Mouse (Mus musculus) large intestine, adult 2 months (tissue): ENCODE measurements at regions not wholly inside any gene's neighbourhood (a gene's known extent, or its start where the extent isn't known, plus 50 kb on each side); places are given as distances from the start of the nearest gene placed in this dataset.

Experiments used
- DNase-seq: peaks from one replicate; pipeline ENCODE4 v3.0.0-alpha.2; 2012; ENCODE audit warnings: low read depth, low spot score
- WGBS: fragments of 180-500 bp; shearing (Covaris S2); methylation state at CpG from one replicate; pipeline ENCODE4 v1.1.7; 2018; 5-methylcytosine and 5-hydroxymethylcytosine counted together

DNA sequence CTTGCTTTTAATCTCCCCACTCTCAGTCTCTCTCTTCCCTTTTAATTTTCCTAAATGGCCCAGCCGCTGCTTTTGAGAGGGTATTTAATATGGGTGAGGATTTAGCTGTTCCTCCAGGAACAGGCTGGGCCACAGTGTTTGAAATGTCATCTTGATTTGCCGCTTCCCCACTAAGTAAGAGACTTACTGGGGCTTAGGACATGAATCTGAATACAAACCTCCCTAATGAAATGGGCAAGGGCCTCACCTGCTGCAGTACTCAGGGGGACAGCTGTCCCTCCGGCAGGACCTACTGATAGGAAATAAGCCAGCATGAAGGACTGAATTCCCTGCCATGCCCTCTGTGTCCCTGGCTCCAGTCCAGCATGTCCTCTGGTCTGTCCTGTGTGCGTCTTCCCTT lies 50.6 kb upstream of the Prr23a1 start:
- 78% methylated on average over 4 of the region's 4 CpGs for whole genome bisulfite sequencing

DNA sequence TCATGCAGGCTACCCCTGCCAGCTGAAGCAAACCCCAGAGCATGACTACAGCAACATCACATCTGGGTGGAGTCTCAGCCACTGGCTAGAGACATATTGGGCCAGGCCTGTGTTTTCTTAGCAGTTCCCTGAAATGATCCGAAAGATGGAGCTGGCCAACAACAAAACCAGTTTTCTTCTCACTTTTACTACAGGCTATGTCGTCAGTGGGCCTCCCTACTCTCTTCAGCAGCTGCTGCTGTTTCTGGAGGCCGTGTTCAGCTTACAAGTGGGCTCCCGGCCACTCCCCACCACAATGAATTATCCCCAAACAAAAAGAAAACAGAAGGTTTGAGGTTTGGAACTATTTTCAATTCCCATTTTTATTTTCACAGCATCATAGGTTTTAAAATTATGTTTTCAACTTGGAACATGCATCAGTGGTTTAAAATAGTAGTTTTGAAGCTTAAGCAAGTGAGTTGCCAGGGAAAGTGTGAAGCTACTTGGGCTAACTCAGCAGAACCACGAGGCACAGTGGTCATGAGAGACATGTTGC lies 68.6 kb upstream of the Prr23a1 start:
- WGBS: 52% methylated on average over 5 of the region's 5 CpGs

More for the DNA sequence above, 50.6 kb upstream of the Prr23a1 start:
- DNase-seq: no peak

DNA sequence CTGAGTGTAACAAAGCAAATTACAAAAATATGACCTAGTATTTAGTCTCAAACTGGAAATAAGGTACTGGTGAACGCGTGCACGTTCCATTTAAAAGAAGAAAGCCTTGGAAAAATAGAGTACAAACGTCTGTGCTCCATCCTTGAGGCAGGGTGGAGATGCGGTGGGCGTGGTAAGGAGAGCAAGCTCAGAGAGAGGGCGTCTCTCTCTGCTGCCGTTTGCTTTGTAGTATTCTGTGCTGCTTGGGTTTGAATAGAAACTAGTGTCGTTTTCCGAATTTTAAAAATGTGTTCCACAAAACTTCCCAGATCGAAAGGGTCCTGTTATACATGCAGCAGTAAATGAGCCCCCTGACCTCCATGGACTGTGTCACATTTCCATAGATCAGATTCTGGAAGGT lies 69.1 kb upstream of the Prr23a1 start:
- whole genome bisulfite sequencing: 72% methylated on average over 11 of the region's 11 CpGs
- DNase-seq: no peak

More for the DNA sequence above, 68.6 kb upstream of the Prr23a1 start:
- DNase-seq: no peak

DNA sequence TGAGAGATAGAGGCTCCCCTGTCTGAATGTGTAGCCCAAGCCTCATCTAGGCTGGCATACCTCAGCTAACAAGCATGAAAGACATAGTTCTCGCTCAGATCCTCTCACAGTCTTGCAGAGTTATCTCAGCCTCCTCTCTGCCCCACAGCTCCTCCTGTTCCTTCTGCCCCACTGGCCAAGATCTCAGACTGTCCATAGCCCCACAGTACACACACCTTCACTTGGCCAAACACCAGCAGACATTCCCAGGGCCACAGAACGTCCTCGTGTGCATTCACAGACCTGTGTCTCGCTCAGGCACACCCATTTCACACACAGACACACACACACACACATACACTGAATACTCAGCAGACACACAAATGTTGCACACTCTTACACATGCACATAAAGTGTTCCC lies 87.5 kb upstream of the Prr23a1 start:
- 56% methylated on average over 4 of the region's 4 CpGs for WGBS
- no peak for DNase-seq

DNA sequence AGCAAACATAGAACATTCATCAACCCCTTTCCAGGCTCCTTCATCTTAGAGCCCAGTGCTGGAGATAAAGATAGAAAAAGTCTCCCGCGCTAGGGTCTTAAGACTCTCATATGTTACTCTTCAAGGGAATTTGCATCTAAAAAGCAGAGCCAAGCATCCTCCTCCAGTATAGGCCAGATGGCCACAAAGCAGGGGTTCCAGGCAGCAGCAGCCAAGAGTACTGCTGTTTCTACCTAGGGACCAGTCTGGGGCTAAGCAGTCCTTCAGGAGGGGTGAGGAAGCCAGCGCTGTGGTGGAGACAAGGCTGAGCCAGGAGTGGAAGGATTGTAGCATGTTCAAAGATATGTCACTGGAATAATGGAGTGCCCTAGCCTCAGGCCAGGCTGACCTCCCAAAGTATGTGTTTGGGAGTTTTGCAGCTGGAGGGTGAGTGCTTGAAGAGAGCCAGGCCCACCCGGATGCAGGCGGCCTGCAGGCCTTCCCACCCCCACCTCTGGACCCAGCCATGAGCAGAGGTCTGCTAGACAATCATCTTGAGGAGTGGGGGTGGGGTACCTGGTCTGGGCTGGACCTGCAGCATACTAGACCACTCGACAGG lies 88.8 kb upstream of the Prr23a1 start:
- no peak for DNase-seq
- 68% methylated on average over 6 of the region's 6 CpGs for WGBS

DNA sequence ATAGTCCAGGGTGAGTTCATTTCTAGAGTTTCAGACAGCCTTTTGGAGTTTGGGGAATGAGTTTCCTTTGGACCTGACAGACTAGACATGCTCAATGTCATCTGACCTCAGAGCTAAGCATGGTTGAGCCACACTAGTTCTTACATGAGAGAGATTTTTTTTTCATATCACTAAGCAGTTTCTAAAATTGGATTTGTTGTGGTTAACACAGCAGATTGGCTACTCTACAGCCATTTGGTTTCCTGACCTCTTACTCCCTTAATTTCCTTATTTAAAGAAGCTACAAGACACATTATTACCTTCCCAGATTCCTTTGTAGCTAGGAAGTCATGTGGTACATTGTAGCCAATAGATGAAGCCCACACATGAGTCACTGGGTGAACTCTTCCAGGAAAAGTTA lies 98.5 kb upstream of the Prr23a1 start:
- no peak for DNase-seq

DNA sequence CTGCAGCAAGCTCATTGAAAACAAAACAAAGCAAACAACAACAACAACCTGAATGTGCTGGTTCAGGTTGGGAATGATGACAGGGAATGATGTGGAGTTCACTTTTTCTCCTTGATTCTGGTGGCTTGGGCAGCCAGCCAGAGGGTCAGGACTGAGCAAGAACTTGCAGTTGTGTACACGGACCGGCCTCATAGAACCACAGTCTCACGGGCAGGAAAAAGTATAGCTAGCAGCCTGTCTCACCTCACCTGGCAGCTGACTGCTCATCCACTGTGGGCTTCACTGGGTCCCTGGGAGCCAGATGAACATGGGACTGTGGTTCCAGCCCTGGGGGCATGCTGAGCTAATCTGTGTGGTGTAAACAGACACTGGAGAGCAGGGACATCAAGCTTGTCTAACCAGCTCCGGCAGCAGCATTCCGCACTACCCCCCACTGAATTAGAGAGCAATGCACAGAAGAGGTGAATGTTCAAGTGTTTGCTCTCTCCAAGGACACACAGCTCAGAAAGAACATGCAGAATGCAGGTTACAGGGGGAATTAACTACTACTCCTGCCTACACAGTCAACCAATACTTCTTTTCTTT lies 114.9 kb upstream of the Prr23a1 start:
- DNase-seq: no peak
- 29% methylated on average over 5 of the region's 5 CpGs for WGBS

DNA sequence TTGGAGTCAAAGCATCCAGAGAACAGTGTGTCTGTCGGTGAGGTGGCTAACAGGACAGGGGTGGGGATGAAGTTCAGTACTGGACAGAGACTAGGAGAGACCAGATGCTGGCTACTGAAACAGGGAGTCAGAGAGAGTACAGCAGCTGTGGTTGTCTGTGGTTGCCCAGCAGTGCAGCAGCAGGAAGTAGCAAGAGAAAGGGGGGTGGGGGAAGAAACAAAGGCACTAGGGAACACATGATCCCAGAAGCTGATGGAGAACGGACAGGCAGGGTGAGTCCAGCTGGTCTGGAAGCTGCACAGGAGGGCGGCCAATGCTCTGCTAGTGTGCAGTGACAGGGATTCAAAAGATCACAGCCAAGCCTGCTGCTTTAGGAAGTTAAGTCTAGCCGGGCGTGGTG lies 115.7 kb upstream of the Prr23a1 start:
- no peak for DNase-seq
- 36% methylated on average over 5 of the region's 5 CpGs for WGBS

DNA sequence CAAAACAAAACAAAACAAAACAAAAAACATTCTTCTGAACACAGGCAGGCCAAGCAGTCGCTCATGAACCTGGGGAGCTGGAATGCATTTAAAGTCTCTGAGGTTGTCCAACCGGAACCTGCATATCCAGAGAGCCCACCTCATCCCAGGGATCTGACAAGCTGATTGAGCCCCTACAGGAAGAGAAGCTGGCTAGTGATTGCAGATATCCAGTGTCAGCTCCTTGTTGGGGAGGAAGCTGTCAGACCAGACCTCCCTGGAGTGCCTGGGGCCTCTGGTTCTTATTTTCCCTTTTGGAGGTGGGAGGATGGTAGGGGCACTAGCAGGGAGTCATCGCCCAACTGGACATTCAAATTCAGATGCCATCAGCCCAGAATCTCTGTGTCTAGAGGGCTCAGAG lies 119.4 kb upstream of the Prr23a1 start:
- DNase-seq: no peak
- 71% methylated on average over 3 of the region's 3 CpGs for WGBS

DNA sequence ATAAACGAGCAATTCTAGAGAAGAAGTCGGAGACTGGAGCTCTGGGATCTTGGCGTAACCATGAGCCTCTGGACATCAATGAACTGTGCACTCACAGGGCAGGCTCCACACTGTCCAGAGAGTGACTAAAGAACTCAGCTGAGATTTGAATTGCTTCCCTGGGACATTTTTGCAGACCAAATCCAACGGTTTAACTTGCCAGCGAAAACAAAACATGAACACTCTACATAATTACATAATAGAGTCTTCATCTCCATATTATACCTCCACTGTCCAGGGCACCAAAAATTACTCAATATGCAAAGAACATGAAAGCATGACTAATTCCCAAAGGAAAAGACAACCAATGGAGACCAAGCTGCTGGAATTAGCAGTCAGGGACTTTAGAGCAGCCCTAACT lies 119.9 kb upstream of the Mrps22 start:
- WGBS: 81% methylated on average over 5 of the region's 5 CpGs
- DNase-seq: no peak

DNA sequence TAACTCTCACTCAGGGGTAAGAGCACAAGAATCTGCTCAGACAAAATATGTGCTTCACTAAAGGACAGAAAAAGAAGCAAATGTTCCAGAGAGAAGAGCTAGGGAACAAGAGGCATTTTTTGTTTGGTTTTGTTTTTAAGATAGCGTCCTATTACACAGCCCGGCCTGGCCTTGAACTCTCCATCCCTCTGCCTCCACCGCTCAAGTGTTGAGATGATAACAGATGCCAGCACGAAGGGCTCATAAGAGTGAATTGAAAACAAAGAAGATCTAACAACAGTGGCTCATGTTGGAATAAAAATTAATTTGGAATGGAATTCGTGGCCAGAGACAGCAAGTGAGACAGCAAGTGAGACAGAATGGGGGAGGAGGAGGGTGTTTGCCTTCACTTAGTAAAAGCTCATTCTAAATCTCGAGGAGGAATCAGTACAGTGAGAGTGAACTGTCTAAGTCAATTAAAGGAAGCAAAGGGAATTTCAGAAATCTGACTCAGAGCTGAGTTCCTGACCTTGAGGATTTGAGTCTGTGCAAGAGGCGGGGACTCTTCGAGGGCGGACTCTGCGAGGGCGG lies 116.3 kb upstream of the Mrps22 start:
- 38% methylated on average over 11 of the region's 11 CpGs for WGBS
- DNase-seq: no peak

DNA sequence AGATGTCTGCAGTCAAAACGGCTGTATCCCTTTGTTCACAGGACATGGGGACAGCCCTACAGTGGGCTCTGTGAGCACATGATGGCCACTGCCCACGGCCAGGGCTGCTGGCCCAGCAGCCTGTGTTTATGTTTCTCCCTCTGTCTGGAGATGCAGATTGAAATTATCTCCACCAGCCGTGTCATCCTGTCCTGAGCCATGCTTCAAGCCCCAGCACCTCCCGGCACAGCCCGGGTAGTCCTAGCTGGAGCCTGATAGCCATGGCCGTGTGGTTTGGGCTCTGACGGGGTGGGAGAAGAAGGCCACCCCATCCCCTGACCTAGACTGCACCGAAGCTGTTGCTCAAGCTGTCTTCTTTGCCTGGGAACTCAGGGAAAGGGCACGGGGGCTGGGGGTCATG lies 113.2 kb upstream of the Mrps22 start:
- 77% methylated on average over 9 of the region's 9 CpGs for WGBS
- DNase-seq: no peak

DNA sequence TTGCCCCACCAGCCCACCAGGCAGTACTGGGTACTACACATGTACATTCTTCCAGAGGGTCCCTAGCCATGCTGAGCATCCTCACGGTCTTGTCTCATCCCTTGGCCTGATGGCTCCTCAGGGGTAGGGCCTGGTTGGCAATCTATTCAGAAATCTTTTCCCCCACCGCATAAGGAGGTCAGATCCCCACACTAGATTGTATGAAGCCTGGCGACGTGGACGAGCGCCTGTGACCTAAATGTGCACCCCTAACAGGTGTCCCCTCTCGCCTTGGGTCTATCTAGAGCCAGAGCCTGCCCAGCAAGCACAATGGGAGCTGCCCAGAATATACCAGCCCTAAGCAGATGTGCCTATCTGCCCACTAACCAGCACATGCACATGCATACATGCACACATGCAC lies 111.4 kb upstream of the Mrps22 start:
- no peak for DNase-seq
- 87% methylated on average over 7 of the region's 7 CpGs for WGBS

DNA sequence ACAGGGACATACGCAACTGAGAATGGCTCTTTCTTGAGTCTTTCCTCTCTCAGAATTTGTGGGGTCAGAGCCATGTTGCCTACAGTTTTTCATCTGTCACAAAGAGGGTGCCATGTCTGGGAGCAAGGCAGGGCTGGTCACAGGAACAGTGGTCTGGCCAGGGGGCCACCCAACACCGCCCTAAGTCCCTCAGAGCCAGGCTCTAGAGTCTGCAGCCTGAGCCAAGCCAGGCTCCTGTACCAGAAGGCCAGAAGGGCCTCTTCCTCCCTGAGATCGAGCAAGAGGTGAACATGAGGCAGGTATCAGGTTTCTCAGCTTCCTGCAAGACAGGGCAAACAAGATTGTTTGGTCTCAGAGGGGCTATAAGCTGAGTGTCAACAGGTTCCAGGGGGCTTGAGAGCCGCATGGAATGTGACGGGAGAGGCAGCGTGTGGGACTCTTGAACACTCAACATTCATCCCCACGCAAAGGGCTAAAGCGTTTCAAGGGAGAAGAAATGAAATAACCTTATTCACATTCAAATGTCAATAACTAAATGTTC lies 110.6 kb upstream of the Mrps22 start:
- WGBS: 57% methylated on average over 8 of the region's 8 CpGs
- no peak for DNase-seq

DNA sequence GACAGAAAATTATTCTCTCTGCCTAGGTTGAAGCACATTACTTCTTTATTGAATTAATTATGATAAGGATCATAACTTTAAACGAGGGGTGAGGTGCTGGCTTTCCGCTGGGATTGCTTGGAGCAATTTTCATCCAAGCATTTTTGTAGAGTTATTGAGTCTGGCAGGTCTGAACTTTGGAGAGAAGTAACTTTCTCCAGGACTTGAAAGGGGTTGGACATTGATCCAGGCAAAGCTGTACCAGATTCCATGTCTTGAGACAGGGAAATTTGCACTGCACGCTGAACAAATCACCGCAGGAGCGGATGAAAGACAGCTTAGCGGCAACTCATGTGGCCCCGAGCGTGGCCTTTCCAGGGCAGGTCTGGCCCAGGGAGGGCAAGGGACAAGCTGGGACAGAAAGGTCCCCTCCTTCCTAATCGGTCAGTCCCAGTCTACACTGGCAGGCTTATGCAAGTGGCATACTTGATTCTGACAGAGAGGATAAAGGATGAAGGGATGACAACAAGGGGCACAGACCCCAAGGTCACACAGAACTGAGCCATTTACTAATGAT lies 108.8 kb upstream of the Mrps22 start:
- DNase-seq: no peak
- 73% methylated on average over 9 of the region's 9 CpGs for WGBS

DNA sequence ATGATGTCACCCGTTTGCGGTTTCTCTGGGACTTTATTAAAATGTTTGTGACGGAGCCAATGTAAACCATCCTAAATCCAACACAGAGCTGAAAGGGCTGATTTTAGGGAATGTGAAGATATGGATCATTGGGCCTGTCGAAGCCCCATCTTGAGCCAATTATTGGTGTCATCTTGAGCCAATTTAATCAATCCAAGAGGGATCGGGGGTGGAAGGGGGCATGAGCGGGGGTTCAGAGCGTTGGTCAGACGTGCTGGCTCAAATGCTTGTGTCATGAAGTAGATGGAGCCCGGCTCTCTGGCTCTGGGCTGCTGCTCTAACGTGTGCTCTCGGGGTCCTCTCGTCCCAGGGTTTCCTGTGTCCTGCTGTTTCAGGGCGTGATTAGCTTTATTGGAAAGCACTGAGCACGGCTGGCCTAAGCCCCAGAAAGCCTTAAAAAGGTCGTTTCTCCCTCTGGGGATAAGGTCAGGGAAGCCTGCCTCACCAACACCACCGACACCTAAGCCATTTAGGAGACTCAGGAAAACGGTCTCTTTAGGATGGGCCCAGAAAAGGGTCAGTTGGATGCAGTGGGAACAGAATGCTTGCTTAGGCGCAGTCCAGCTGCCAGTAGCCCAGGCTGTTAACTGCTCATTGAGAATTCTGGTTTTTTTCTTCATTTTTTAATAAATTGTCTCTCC lies 106.7 kb upstream of the Mrps22 start:
- no peak for DNase-seq
- 65% methylated on average over 18 of the region's 18 CpGs for WGBS

DNA sequence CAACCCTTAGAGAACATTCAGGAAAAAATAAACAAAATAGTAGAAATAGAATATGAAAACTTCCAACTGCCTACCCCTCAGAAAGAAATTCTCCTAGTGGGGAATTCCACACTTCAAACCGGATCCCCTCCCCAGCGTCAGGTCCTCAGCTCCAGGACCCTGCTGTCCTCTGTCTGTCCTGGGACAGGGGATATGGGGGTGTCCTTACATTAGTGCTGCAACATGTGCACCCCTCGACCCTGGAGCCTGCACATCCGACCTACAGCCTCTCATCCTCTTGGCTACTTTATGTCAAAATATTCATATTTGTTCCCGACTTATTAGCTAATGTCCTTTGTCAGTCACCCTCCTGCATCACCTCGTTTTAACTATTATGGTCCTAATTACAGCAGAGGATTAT lies 106.0 kb upstream of the Mrps22 start:
- no peak for DNase-seq
- WGBS: 77% methylated on average over 6 of the region's 6 CpGs

DNA sequence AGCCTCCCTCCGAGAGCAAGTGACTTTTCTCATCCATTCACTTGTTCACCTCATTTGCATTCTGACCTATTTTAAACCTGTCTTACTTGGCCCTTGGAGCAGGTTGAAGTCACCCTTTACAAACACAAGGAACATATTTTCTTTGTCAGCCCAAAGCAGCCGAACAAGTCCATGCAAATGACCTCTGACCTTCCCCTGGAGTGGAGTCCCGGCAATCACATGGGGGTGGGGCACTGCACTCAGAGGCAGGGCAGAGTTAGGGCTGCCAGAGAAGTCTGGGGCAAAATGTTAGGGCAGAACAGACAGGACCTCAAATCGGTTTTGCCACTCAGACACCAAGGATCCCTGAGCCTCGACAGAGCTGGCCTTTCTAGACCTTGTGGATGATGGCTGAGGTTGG lies 102.7 kb upstream of the Mrps22 start:
- no peak for DNase-seq
- 19% methylated on average over 5 of the region's 5 CpGs for WGBS

DNA sequence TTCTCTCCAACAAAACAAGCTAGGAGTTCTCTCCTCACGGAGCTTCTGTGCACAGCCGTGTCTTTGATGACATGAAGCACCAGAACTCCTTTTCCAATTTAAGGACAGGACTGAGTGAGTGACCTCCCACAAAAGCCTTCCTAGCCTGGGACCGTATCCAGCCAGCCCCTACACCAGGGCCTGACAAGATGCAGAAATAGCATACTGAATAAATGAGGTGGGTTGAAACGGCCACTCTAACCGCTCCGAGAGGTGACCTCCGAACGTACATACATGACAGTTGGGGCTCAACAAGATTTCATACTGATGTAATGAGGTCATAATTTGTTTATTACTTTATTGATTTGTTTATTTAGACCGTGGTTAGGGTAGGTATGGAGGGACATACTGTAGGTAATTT lies 101.9 kb upstream of the Mrps22 start:
- WGBS: 64% methylated on average over 9 of the region's 9 CpGs
- no peak for DNase-seq

DNA sequence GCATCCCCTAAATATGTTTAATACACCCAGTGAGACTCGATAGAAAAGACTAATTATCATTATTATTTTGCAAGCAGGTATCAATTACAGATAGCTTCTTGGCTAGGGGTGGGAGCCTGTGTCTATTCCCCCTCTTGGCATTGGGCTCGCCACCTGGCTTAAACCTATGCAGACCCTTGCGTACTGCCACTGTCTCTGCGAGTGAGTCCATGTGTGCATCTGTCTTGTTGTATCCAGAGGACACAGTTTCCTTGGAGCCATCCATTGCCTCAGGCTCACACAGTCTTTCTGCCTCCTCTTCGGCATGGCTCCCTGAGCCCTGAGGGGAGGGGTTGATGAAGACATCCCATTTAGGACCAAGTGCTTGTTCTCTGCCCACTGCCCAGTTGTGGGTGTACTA lies 99.1 kb upstream of the Mrps22 start:
- no peak for DNase-seq
- WGBS: 86% methylated on average over 5 of the region's 5 CpGs
